ENCODE assay signal across 24 mouse cellular contexts in genomic region chr15:38584425-38584824, GRCm38 (mm10).
A peak's percentile ranks its signal among the peaks of the same experiment; 100 is the strongest.
DNase-seq lines count a peak whose midpoint lies in the region; ATAC-seq and TF ChIP-seq lines count a peak whose summit lies in the region.
"Had no signal": no experiment of that assay in that cellular context is flagged by ENCODE, and none has a peak within 500 bp of the region (broad histone marks: within the 10 kb centered on the region; RNA-seq: fewer than 3 reads in every experiment).

No protein-coding gene starts in this region.

- no peaks in the 10 kb centered on the region for H3K36me3 ChIP-seq in lung, embryonic 14.5 days (ENCODE audit: insufficient read depth)
- no peaks in the 10 kb centered on the region for H3K36me3 ChIP-seq in lung, postnatal 0 days (ENCODE audit: insufficient read depth, low read length)
- H3K36me3 ChIP-seq: embryonic facial prominence, embryonic 10.5 days; embryonic facial prominence, embryonic 12.5 days; forebrain, embryonic 15.5 days; G1E had no signal

- H3K27ac ChIP-seq in lung, embryonic 14.5 days (ENCODE audit: low read depth) = no peak overlapping the region
- H3K27ac ChIP-seq in lung, postnatal 0 days (ENCODE audit: low read length) = no peak overlapping the region
- H3K27ac ChIP-seq: embryonic facial prominence, embryonic 10.5 days; embryonic facial prominence, embryonic 12.5 days; forebrain, embryonic 13.5 days; forebrain, embryonic 15.5 days had no signal

- no peak overlapping the region for H3K9ac ChIP-seq in lung, embryonic 14.5 days
- no peak overlapping the region for H3K9ac ChIP-seq in lung, postnatal 0 days (replicated peaks; ENCODE audit: low read depth)
- H3K9ac ChIP-seq: embryonic facial prominence, embryonic 12.5 days; forebrain, embryonic 13.5 days; forebrain, embryonic 15.5 days had no signal

- TF ChIP-seq EP300 in lung, postnatal 0 days (IDR thresholded peaks at IDR 0.05) = peak; percentile 59; the same call in 1 of the 2 replicates

- WGBS in lung, embryonic 14.5 days = 55% methylated on average over 6 of the region's 6 CpGs
- 47% methylated on average over 6 of the region's 6 CpGs for WGBS in lung, postnatal 0 days

- H3K4me1 ChIP-seq in lung, embryonic 14.5 days (ENCODE audit: insufficient read depth) = no peaks in the 10 kb centered on the region
- H3K4me1 ChIP-seq in lung, postnatal 0 days (ENCODE audit: insufficient read depth, low read depth, low read length) = no peaks in the 10 kb centered on the region
- H3K4me1 ChIP-seq: embryonic facial prominence, embryonic 12.5 days had no signal

- peak; percentile 33 for DNase-seq in lung, embryonic 14.5 days
- DNase-seq in lung, postnatal 14 days = no peak
- peak; percentile 82 for DNase-seq in lung, postnatal 0 days (ENCODE audit: low spot score)
- DNase-seq in lung, adult 18-20 months = no peak
- peak; percentile 45 for DNase-seq in lung, postnatal 36 days
- DNase-seq in lung, postnatal 10 days = no peak
- peak; percentile 20 for DNase-seq in ZHBTc4 (ENCODE audit: low read depth, low spot score)
- DNase-seq: adrenal gland, adult 2 months; adrenal gland, postnatal 10 days; adrenal gland, postnatal 25 days; B cell, adult 2 months; cerebellum, adult 11 months; cerebellum, adult 18-20 months; cerebellum, adult 9-10 months; cerebellum, postnatal 10 days; cerebellum, postnatal 25 days had no signal

- H3K27me3 ChIP-seq in lung, embryonic 14.5 days (ENCODE audit: insufficient read depth, low read length) = no peaks in the 10 kb centered on the region
- H3K27me3 ChIP-seq in lung, postnatal 0 days (replicated peaks; ENCODE audit: insufficient read depth, low read length) = no peaks in the 10 kb centered on the region
- H3K27me3 ChIP-seq: CH12.LX; embryonic facial prominence, embryonic 12.5 days; forebrain, embryonic 13.5 days; forebrain, embryonic 15.5 days; Patski had no signal

- ATAC-seq in lung, embryonic 14.5 days (ENCODE audit: insufficient read depth) = no peak
- peak; percentile 78 for ATAC-seq in lung, postnatal 0 days
- ATAC-seq: CD4-positive, CD25-positive, alpha-beta regulatory T cell, adult 4 months; forebrain, embryonic 13.5 days; forebrain, embryonic 15.5 days; Patski had no signal

- H3K9me3 ChIP-seq in lung, embryonic 14.5 days (ENCODE audit: low read depth, low read length) = no peaks in the 10 kb centered on the region
- no peaks in the 10 kb centered on the region for H3K9me3 ChIP-seq in lung, postnatal 0 days (ENCODE audit: low read length)
- H3K9me3 ChIP-seq: embryonic facial prominence, embryonic 10.5 days; embryonic facial prominence, embryonic 12.5 days; forebrain, embryonic 13.5 days; forebrain, embryonic 15.5 days; G1E had no signal

- no peak overlapping the region for H3K4me2 ChIP-seq in lung, embryonic 14.5 days
- H3K4me2 ChIP-seq in lung, postnatal 0 days (replicated peaks; ENCODE audit: low read depth, low read length) = no peak overlapping the region
- H3K4me2 ChIP-seq: embryonic facial prominence, embryonic 12.5 days; forebrain, embryonic 13.5 days; forebrain, embryonic 15.5 days had no signal

- H3K4me3 ChIP-seq in lung, embryonic 14.5 days (ENCODE audit: low read depth, low read length) = no peak overlapping the region
- H3K4me3 ChIP-seq in lung, postnatal 0 days (ENCODE audit: low read depth, low read length) = no peak overlapping the region
- H3K4me3 ChIP-seq: embryonic facial prominence, embryonic 10.5 days; embryonic facial prominence, embryonic 12.5 days; forebrain, embryonic 13.5 days; forebrain, embryonic 15.5 days had no signal

- no peak for TF ChIP-seq CTCF in lung, embryonic 14.5 days (IDR thresholded peaks at IDR 0.05; ENCODE audit: low read depth)
- TF ChIP-seq CTCF in lung, postnatal 0 days (IDR thresholded peaks at IDR 0.05) = no peak

Comparison
In these comparisons a context has a peak if more than half of its experiments do, and no peak if none do; other contexts are left out.
1. DNase-seq: peak in lung, embryonic 14.5 days (single experiment), lung, postnatal 0 days (single experiment), lung, postnatal 36 days (single experiment) and ZHBTc4 (single experiment); none in lung, postnatal 14 days (single experiment), lung, adult 18-20 months (0 of 2) and lung, postnatal 10 days (single experiment).